Comparison of ENCODE assay signal across 8 mouse cellular contexts in the genomic region with DNA sequence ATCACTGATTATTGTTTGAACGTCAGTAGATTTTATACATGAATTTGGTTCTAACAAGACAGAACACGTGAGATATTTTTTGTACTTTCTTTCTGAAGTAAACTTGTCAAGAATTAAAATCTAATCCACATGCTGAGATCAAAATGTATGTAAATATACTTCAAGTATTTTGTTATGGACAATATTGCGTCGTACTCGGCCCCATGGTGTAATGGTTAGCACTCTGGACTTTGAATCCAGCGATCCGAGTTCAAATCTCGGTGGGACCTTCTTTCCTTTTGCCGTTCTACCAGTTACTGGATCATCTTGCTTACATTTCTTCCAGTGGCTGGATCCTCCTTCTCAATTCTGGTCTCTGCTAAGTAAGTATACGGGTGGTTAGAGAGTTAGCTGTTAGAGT. TPM values are rescaled to one million over a fixed set of nuclear protein-coding genes. Genes with fewer than 3 reads are reported as not detected.
DNase-seq lines count a peak whose midpoint lies in the region; ATAC-seq lines count a peak whose summit lies in the region.

No protein-coding gene starts in this region.

- peak overlapping the region; percentile 59 for H3K4me3 ChIP-seq in embryonic facial prominence, embryonic 14.5 days (ENCODE audit: low read depth, low read length)
- H3K4me3 ChIP-seq in limb, embryonic 11.5 days (ENCODE audit: low read depth, low read length), result peak overlapping the region; percentile 34
- H3K4me3 ChIP-seq in midbrain, embryonic 11.5 days (ENCODE audit: low read depth, low read length), result peak overlapping the region; percentile 35

- no peaks in the 10 kb centered on the region for H3K27me3 ChIP-seq in embryonic facial prominence, embryonic 14.5 days (replicated peaks; ENCODE audit: control insufficient read depth, insufficient read depth, low read length)
- no peaks in the 10 kb centered on the region for H3K27me3 ChIP-seq in limb, embryonic 11.5 days (ENCODE audit: control insufficient read depth, insufficient read depth, low read length)
- H3K27me3 ChIP-seq in midbrain, embryonic 11.5 days (ENCODE audit: control insufficient read depth, insufficient read depth, low read length), result no peaks in the 10 kb centered on the region

- under 1% methylated on average over 10 of the region's 10 CpGs for WGBS in embryonic facial prominence, embryonic 14.5 days
- WGBS in limb, embryonic 11.5 days, result under 1% methylated on average over 10 of the region's 10 CpGs
- under 1% methylated on average over 10 of the region's 10 CpGs for WGBS in midbrain, embryonic 11.5 days

- H3K4me2 ChIP-seq in embryonic facial prominence, embryonic 14.5 days (ENCODE audit: low read depth, low read length), result peak overlapping the region; percentile 95
- peak overlapping the region; percentile 69 for H3K4me2 ChIP-seq in limb, embryonic 11.5 days (ENCODE audit: low read depth, severe bottlenecking)
- H3K4me2 ChIP-seq in midbrain, embryonic 11.5 days, result peak overlapping the region; percentile 74

- DNase-seq in 3T3-L1 (ENCODE audit: low read depth, low spot score), result peak; percentile 92
- DNase-seq in adrenal gland, adult 8-10 months, result peak; percentile 77
- DNase-seq in embryonic facial prominence, embryonic 14.5 days (ENCODE audit: low spot score), result peak; percentile 89
- DNase-seq in heart, adult 8-10 months (ENCODE audit: low spot score), result peak; percentile 91
- peak; percentile 70 to 85 for DNase-seq in kidney, adult 8-10 months
- peak; percentile 88 for DNase-seq in limb, embryonic 11.5 days (ENCODE audit: low spot score)
- peak; percentile 99 for DNase-seq in midbrain, embryonic 11.5 days (ENCODE audit: low spot score, missing footprints)
- DNase-seq in spleen, postnatal 10 days (ENCODE audit: low spot score in 2 of 2), result peak; percentile 79 to 82

- peak overlapping the region; percentile 77 for H3K27ac ChIP-seq in embryonic facial prominence, embryonic 14.5 days (replicated peaks; ENCODE audit: low read depth, low read length)
- H3K27ac ChIP-seq in limb, embryonic 11.5 days (replicated peaks; ENCODE audit: low read depth, low read length), result no peak overlapping the region
- no peak overlapping the region for H3K27ac ChIP-seq in midbrain, embryonic 11.5 days (ENCODE audit: low read depth, low read length)

- H3K4me1 ChIP-seq in embryonic facial prominence, embryonic 14.5 days (ENCODE audit: control insufficient read depth, insufficient read depth, low read length), result no peaks in the 10 kb centered on the region
- H3K4me1 ChIP-seq in limb, embryonic 11.5 days (ENCODE audit: control insufficient read depth, insufficient read depth, low read length), result no peaks in the 10 kb centered on the region
- H3K4me1 ChIP-seq in midbrain, embryonic 11.5 days (ENCODE audit: control insufficient read depth, insufficient read depth, low read length), result no peaks in the 10 kb centered on the region

- no peaks in the 10 kb centered on the region for H3K36me3 ChIP-seq in embryonic facial prominence, embryonic 14.5 days (ENCODE audit: control insufficient read depth, insufficient read depth, low read length)
- no peaks in the 10 kb centered on the region for H3K36me3 ChIP-seq in limb, embryonic 11.5 days (ENCODE audit: control insufficient read depth, insufficient read depth, low read length)
- H3K36me3 ChIP-seq in midbrain, embryonic 11.5 days (ENCODE audit: control insufficient read depth, insufficient read depth, low read length), result no peaks in the 10 kb centered on the region

- peak; percentile 63 for ATAC-seq in embryonic facial prominence, embryonic 14.5 days (ENCODE audit: low read depth)
- ATAC-seq in limb, embryonic 11.5 days (ENCODE audit: insufficient number of reproducible peaks, low FRiP score, low TSS enrichment, low read depth), result peak; percentile 17; the same call in 1 of the 2 replicates
- peak; percentile 29; the same call in 1 of the 2 replicates for ATAC-seq in midbrain, embryonic 11.5 days (ENCODE audit: low FRiP score)

- H3K9ac ChIP-seq in embryonic facial prominence, embryonic 14.5 days (ENCODE audit: low read depth, low read length), result peak overlapping the region; percentile 37; the same call in 1 of the 2 replicates
- no peak overlapping the region for H3K9ac ChIP-seq in limb, embryonic 11.5 days (ENCODE audit: low read length)
- H3K9ac ChIP-seq in midbrain, embryonic 11.5 days (ENCODE audit: low read length), result no peak overlapping the region; the same call in 1 of the 2 replicates

- no peaks in the 10 kb centered on the region for H3K9me3 ChIP-seq in embryonic facial prominence, embryonic 14.5 days (ENCODE audit: control insufficient read depth, low read length)
- no peaks in the 10 kb centered on the region for H3K9me3 ChIP-seq in limb, embryonic 11.5 days (ENCODE audit: control insufficient read depth, low read length)
- H3K9me3 ChIP-seq in midbrain, embryonic 11.5 days (ENCODE audit: control insufficient read depth, low read length), result no peaks in the 10 kb centered on the region

RNA-seq across cellular contexts. Expression of gene Hist1h4h, which starts 11.4 kb away (rescaled TPM):
- total RNA-seq in adrenal gland, adult 8-10 months (2022), result 100 to 1,000 TPM; 381 to 523 (median 406) TPM
- polyA plus RNA-seq in embryonic facial prominence, embryonic 14.5 days (2014; fragmentation: Nextera tagmentation; extraction: Ambion mirVana), result 5.1 and 5.6 TPM in 2 replicates
- total RNA-seq in heart, adult 8-10 months (2022), result 100 to 1,000 TPM; 231 to 254 (median 246) TPM
- 4.0 and 5.6 TPM in 2 replicates for polyA plus RNA-seq in limb, embryonic 11.5 days (2014; fragmentation: Nextera tagmentation; extraction: Ambion mirVana)
- 3.3 and 3.6 TPM in 2 replicates for polyA plus RNA-seq in midbrain, embryonic 11.5 days (2014; fragmentation: Nextera tagmentation; extraction: Ambion mirVana)

RNA-seq across cellular contexts. Expression of gene Hist1h2af, which starts 14.3 kb away (rescaled TPM):
- total RNA-seq in adrenal gland, adult 8-10 months (2022), result 10 to 100 TPM in 3 of 4 experiments, 1 to 10 TPM in 1; 8.2 to 20.8 (median 16.2) TPM
- 5.2 and 7.0 TPM in 2 replicates for polyA plus RNA-seq in embryonic facial prominence, embryonic 14.5 days (2014; fragmentation: Nextera tagmentation; extraction: Ambion mirVana)
- 10 to 100 TPM in 1 of 4 experiments, 1 to 10 TPM in 3; 2.4 to 17.9 (median 5.5) TPM for total RNA-seq in heart, adult 8-10 months (2022)
- 5.1 and 7.9 TPM in 2 replicates for polyA plus RNA-seq in limb, embryonic 11.5 days (2014; fragmentation: Nextera tagmentation; extraction: Ambion mirVana)
- polyA plus RNA-seq in midbrain, embryonic 11.5 days (2014; fragmentation: Nextera tagmentation; extraction: Ambion mirVana), result 6.4 and 9.1 TPM in 2 replicates

RNA-seq across cellular contexts. Expression of gene Hist1h3g, which starts 15.8 kb away (rescaled TPM):
- 1 to 10 TPM; 3.2 to 5.6 (median 4.7) TPM for total RNA-seq in adrenal gland, adult 8-10 months (2022)
- 3.7 and 4.1 TPM in 2 replicates for polyA plus RNA-seq in embryonic facial prominence, embryonic 14.5 days (2014; fragmentation: Nextera tagmentation; extraction: Ambion mirVana)
- 1 to 10 TPM; 3.4 to 5.0 (median 3.8) TPM for total RNA-seq in heart, adult 8-10 months (2022)
- 7.0 and 9.4 TPM in 2 replicates for polyA plus RNA-seq in limb, embryonic 11.5 days (2014; fragmentation: Nextera tagmentation; extraction: Ambion mirVana)
- polyA plus RNA-seq in midbrain, embryonic 11.5 days (2014; fragmentation: Nextera tagmentation; extraction: Ambion mirVana), result 4.0 and 4.8 TPM in 2 replicates

RNA-seq across cellular contexts. Expression of gene Hist1h2bh, which starts 23.8 kb away (rescaled TPM):
- 1 to 10 TPM; 2.2 to 3.4 (median 2.9) TPM for total RNA-seq in adrenal gland, adult 8-10 months (2022)
- polyA plus RNA-seq in embryonic facial prominence, embryonic 14.5 days (2014; fragmentation: Nextera tagmentation; extraction: Ambion mirVana), result 0.76 and 0.77 TPM in 2 replicates
- total RNA-seq in heart, adult 8-10 months (2022), result 1 to 10 TPM in 2 of 4 experiments, under 1 TPM in 2; 0.91 to 1.3 (median 1.1) TPM
- 0.79 and 1.0 TPM in 2 replicates for polyA plus RNA-seq in limb, embryonic 11.5 days (2014; fragmentation: Nextera tagmentation; extraction: Ambion mirVana)
- 0.44 and 0.87 TPM in 2 replicates for polyA plus RNA-seq in midbrain, embryonic 11.5 days (2014; fragmentation: Nextera tagmentation; extraction: Ambion mirVana)

RNA-seq across cellular contexts. Expression of gene Hist1h3f, which starts 24.4 kb away (rescaled TPM):
- total RNA-seq in adrenal gland, adult 8-10 months (2022), result 10 to 100 TPM; 16.8 to 22.6 (median 20.7) TPM
- 0.71 and 1.0 TPM in 2 replicates for polyA plus RNA-seq in embryonic facial prominence, embryonic 14.5 days (2014; fragmentation: Nextera tagmentation; extraction: Ambion mirVana)
- 1 to 10 TPM; 4.6 to 6.3 (median 5.7) TPM for total RNA-seq in heart, adult 8-10 months (2022)
- polyA plus RNA-seq in limb, embryonic 11.5 days (2014; fragmentation: Nextera tagmentation; extraction: Ambion mirVana), result 1.4 and 2.0 TPM in 2 replicates
- polyA plus RNA-seq in midbrain, embryonic 11.5 days (2014; fragmentation: Nextera tagmentation; extraction: Ambion mirVana), result 1.2 and 1.3 TPM in 2 replicates
